Mouse (Mus musculus) embryonic facial prominence, embryonic 12.5 days (tissue): ENCODE results near the gene Rbm47. TPM values are rescaled to one million over a fixed set of nuclear protein-coding genes. Genes with fewer than 3 reads are reported as not detected.

ENCODE experiments used
- ATAC-seq: fragments of 200-750 bp; cut with Nextera tagmentation; 2 replicates; pipeline ENCODE4 v1.8.0; 2017; ENCODE audit not compliant: insufficient number of reproducible peaks, insufficient read depth, low FRiP score, low TSS enrichment
- H3K27ac ChIP-seq: fragments of 300-500 bp; sonication (generic); 2 replicates; pipeline ENCODE4 v1.5.1; 2016; ENCODE audit warnings: mild to moderate bottlenecking
- H3K27me3 ChIP-seq: fragments of 300-500 bp; sonication (generic); 2 replicates; pipeline ENCODE4 v1.6.1; 2016; ENCODE audit warnings: mild to moderate bottlenecking, moderate library complexity
- H3K36me3 ChIP-seq: fragments of 300-500 bp; sonication (generic); 2 replicates; pipeline ENCODE4 v1.6.1; 2016; ENCODE audit warnings: mild to moderate bottlenecking
- H3K4me1 ChIP-seq: fragments of 300-500 bp; sonication (generic); 2 replicates; pipeline ENCODE4 v1.6.1; 2016
- H3K4me2 ChIP-seq: fragments of 300-500 bp; sonication (generic); replicated peaks from 2 replicates; pipeline ENCODE4 v1.6.1; 2016; ENCODE audit warnings: mild to moderate bottlenecking, moderate library complexity
- H3K4me3 ChIP-seq: fragments of 300-500 bp; sonication (generic); 2 replicates; pipeline ENCODE4 v1.5.1; 2016; ENCODE audit warnings: mild to moderate bottlenecking
- H3K9ac ChIP-seq: fragments of 300-500 bp; sonication (generic); 2 replicates; pipeline ENCODE4 v1.6.1; 2016; ENCODE audit warnings: mild to moderate bottlenecking, moderate library complexity
- H3K9me3 ChIP-seq: fragments of 300-500 bp; sonication (generic); 2 replicates; pipeline ENCODE4 v1.6.1; 2016; ENCODE audit warnings: mild to moderate bottlenecking, moderate library complexity
- WGBS: fragments of 180-500 bp; shearing (Covaris S2); methylation state at CpG from one replicate; pipeline ENCODE4 v1.1.7; 2016; 5-methylcytosine and 5-hydroxymethylcytosine counted together
- polyA plus RNA-seq: library from polyadenylated mRNA; unstranded; fragments of >200 nt; fragmentation: Nextera tagmentation; extraction: Ambion mirVana; gene quantifications from 2 replicates; pipeline ENCODE4 v1.2.1, GENCODE M21; 2016

Gene Rbm47
- polyA plus RNA-seq, 1 experiment from 2014 or later, result 5.0 TPM

DNA sequence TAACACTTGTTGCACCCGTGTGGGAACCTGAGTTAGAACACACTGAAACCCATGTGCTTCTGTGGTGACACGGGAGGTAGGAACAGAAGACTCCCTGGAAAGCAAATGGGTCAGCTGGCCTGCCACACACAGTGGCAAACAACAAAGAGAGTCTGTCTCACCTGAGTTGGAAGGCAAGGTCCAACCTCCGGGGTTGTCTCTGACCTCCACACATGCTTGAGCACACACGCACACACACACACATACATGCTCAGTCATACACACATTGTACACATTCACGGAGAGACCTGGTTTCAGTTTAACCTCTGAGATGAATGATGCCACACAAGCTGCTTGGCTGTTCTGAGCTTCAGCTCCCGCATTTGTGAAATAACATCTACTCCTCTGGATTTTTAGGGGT, 18.3 kb downstream of the Rbm47 start:
- peaks cover 7% of the 10 kb centered on the region; the same call in 1 of the 2 replicates for H3K27me3 ChIP-seq
- H3K9me3 ChIP-seq, result no peaks in the 10 kb centered on the region
- no peak overlapping the region for H3K4me3 ChIP-seq
- H3K27ac ChIP-seq, result no peak overlapping the region
- no peak overlapping the region for H3K4me2 ChIP-seq
- no peaks in the 10 kb centered on the region for H3K36me3 ChIP-seq
- peaks cover 14% of the 10 kb centered on the region for H3K4me1 ChIP-seq
- H3K9ac ChIP-seq, result no peak overlapping the region
- WGBS, result 81% methylated on average over 6 of the region's 6 CpGs
- no peak for ATAC-seq

DNA sequence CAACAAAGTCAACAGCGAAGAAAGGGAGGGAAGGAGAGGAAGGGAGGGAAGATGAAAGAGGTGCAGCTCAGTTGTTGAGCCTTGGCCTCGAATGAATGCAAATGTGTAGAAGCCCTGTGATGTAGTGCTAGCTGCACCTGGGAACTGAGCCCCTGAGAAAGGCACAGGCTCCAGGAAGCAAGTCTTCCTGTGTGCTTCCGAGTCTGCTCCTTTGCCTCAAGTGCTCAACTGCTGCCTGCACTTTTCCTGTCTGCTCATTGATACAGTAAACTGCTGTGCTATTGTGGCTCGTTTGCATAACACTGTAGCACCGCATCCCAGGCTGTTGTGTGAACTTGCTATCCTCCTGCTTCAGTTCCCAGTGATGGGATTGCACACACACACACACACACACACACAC, 19.4 kb downstream of the Rbm47 start:
- no peak for ATAC-seq
- 42% methylated on average over 5 of the region's 5 CpGs for WGBS
- no peak overlapping the region for H3K27ac ChIP-seq

DNA sequence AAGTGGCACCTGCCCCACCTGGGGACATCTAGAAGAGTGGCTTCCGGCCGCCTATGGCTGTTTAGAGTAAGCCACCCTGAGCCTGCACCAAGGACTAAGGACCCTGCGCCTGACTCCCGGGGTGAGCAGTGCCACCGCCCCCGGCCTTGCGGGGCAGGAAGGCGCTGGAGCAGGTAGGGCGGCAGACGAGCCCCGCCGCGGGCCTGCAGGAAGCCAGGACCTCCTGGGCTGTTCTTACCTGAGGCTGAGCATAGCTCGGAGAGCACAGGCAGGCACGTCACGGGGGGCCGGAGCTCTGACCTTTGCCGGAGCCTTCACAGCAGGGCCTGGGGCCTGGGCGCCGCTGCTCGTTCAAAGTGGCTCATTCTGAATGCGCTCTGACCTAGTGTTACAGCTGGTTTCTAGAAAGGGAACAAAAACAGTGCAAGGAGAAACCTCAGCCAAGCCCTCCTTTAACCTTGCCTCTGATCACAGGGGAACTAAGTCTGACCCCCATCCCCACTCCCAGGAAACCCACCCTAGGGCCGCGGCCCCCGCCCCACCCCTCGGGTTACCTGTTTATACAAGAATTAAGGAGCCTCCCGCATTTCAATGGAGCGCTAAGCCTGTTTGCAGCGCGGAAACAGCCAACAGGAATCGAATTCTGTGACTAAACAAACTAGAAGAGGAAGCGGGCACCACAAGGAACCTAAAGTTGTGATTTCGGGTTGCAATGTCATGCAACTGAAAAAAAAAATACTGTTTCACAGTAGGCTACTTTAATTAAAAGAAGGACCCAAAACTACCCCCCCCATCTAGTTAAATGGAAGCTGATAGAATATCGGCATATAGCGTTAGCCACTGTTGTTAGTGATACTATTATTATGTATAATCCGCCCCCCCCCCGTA, 21.4 kb downstream of the Rbm47 start:
- Histone ChIP-seq H3K27me3 (peaks cover 15% of the 10 kb centered on the region), H3K4me3 (peak overlapping the region; percentile 42), H3K36me3 (no peaks in the 10 kb centered on the region), H3K4me2 (peak overlapping the region; percentile 90), H3K4me1 (peaks cover 14% of the 10 kb centered on the region), H3K9me3 (no peaks in the 10 kb centered on the region), H3K9ac (0 out of 2 replicates have a peak overlapping the region, but pooled peaks have one; percentile 59), H3K27ac (peak overlapping the region; percentile 73)
- ATAC-seq, result peak; percentile 70
- WGBS, result 5% methylated on average over 37 of the region's 37 CpGs

More for the DNA sequence above, 19.4 kb downstream of the Rbm47 start:
- H3K4me3 ChIP-seq, result no peak overlapping the region
- peaks cover 14% of the 10 kb centered on the region for H3K4me1 ChIP-seq
- no peak overlapping the region for H3K9ac ChIP-seq
- H3K27me3 ChIP-seq, result peaks cover 15% of the 10 kb centered on the region
- H3K36me3 ChIP-seq, result no peaks in the 10 kb centered on the region
- H3K4me2 ChIP-seq, result no peak overlapping the region
- H3K9me3 ChIP-seq, result no peaks in the 10 kb centered on the region

DNA sequence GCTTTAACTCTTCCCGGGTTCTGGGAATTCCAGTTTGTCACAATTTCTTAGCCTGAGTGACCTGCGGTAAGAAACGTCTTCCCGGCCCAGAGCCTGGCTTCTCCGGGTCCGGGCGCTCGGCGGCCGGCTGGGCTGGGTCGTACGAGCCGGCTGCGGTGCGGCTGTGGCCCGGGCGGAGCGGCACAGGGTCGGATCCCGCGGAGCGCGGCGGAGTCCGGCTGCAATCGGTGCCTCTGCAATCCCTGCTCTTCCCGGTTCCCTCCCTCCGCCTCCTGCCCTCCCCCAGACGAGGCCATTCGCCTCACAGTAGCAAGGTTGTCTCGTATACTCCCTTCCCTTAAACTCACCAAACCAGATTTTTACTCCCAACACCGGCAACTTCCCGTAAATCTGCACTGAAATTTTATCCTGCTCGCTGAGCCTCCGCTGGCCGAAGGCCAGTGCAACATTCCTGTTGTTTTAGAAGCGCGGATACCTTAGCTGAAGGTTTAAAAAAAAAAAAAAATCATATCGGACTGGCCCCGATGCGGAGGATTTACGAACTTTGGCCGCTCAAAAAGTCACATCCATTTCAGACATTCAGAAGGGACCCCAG, 22.1 kb downstream of the Rbm47 start:
- H3K9me3 ChIP-seq, result no peaks in the 10 kb centered on the region
- ATAC-seq, result 0 out of 2 replicates have a peak, but pooled peaks have one; percentile 66
- H3K4me3 ChIP-seq, result peak overlapping the region; percentile 42
- peaks cover 15% of the 10 kb centered on the region for H3K27me3 ChIP-seq
- no peaks in the 10 kb centered on the region for H3K36me3 ChIP-seq
- peak overlapping the region; percentile 88 for H3K27ac ChIP-seq
- peaks cover 14% of the 10 kb centered on the region for H3K4me1 ChIP-seq
- peak overlapping the region; percentile 59 for H3K9ac ChIP-seq
- peak overlapping the region; percentile 90 for H3K4me2 ChIP-seq
- under 1% methylated on average over 42 of the region's 43 CpGs for WGBS

DNA sequence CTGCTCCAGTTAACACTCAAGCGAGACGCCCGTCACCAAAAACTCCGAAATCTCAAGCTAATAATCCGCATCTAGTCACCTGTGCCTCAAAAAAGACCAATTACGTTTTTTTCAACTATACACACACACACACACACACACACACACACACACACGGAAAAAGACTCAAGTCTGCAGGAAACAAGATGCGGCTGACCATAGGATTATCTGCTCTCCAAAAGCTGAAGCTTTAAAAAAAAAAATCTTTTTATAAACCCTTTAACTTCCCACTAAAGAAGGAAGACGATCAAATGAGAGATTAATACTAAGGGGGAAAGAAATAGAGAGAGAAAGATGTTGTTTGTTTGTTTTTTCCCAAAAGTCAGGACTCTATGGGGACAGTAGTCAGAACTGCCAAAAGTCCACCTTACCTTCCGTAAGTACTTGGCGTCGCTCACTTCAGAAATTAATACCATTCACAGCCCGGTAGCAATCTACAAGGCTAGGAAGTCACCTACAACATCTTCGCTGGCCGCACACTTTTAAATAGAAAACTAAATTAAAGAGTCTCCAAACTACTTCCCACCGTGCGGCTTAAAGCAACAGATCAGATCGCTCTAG, 22.7 kb downstream of the Rbm47 start:
- Histone ChIP-seq H3K4me2 (peak overlapping the region; percentile 90), H3K27ac (peak overlapping the region; percentile 88), H3K4me3 (peak overlapping the region; percentile 42), H3K9ac (peak overlapping the region; percentile 59), H3K4me1 (peaks cover 14% of the 10 kb centered on the region), H3K9me3 (no peaks in the 10 kb centered on the region), H3K36me3 (no peaks in the 10 kb centered on the region), H3K27me3 (peaks cover 15% of the 10 kb centered on the region)
- WGBS, result under 1% methylated on average over 18 of the region's 18 CpGs
- ATAC-seq, result no peak

DNA sequence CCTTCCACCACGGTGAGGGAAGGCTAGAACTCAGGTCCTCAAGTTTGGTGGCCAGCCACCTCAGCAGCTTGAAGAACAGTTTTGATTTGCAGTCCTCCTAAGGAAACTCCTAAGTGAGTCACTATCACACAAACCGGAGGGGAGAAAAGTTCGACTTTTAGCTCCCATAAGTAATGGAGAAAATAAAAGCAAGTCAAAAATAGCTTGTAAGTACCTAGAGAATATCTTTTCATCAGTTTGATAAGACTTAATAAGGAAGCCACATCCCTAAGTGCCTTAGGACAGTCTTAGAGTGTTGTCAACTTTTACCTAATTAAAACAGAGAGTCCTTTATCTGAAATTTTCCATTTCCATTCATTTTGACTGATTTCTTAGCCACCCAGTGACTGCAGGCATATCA, 23.3 kb downstream of the Rbm47 start:
- H3K4me2 ChIP-seq, result peak overlapping the region; percentile 90

DNA sequence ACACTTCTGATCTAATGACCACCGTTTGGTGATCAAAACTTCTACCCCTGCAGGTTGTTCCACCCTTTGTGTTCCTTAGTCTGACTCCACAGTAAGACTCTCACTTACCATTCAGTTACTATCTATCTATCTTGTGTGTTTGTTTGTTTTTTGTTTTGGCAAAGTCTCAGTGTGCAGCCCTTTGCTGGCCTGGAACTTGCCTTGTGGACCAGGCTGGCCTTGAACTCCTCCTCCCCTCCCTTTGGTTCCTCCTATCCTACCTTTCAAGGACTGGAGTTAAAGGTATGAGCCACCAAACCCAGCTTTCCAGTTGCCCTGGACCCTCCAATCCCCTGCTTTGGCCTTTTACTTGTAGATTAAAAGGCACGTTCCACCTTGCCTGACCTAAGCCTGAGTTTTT, 23.8 kb downstream of the Rbm47 start:
- H3K27ac ChIP-seq, result no peak overlapping the region
- H3K4me1 ChIP-seq, result peaks cover 14% of the 10 kb centered on the region
- no peak overlapping the region for H3K9ac ChIP-seq
- H3K4me2 ChIP-seq, result peak overlapping the region; percentile 3; the same call in 1 of the 2 replicates
- WGBS, result 67% methylated on average over 2 of the region's 2 CpGs
- peaks cover 15% of the 10 kb centered on the region for H3K27me3 ChIP-seq
- H3K36me3 ChIP-seq, result no peaks in the 10 kb centered on the region
- H3K9me3 ChIP-seq, result no peaks in the 10 kb centered on the region
- ATAC-seq, result no peak
- no peak overlapping the region for H3K4me3 ChIP-seq

More for the DNA sequence above, 23.3 kb downstream of the Rbm47 start:
- 25% methylated on average over 3 of the region's 3 CpGs for WGBS
- H3K27me3 ChIP-seq, result peaks cover 15% of the 10 kb centered on the region
- ATAC-seq, result no peak
- H3K4me1 ChIP-seq, result peaks cover 14% of the 10 kb centered on the region
- peak overlapping the region; percentile 42 for H3K4me3 ChIP-seq
- H3K9ac ChIP-seq, result no peak overlapping the region
- no peaks in the 10 kb centered on the region for H3K36me3 ChIP-seq
- no peaks in the 10 kb centered on the region for H3K9me3 ChIP-seq
- H3K27ac ChIP-seq, result no peak overlapping the region

DNA sequence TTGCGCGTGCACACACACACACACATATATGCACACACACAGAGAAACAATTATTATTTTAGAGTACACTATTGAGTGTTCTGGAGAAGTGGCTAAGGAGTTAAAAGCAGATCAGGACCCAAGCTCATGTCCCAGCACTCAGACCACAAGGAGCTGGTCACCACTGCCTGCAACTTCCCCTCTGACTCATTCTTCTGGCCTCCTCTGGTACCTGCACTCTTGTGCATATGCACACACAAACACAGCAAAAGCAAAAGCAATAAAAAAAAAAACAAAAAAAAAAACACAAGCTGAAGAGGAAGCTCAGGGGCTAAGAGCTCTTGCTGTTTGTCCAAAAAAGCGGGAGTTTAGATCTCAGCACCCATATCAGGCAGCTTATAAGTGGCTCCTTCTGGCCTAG, 25.6 kb downstream of the Rbm47 start:
- WGBS, result 91% methylated on average over 3 of the region's 3 CpGs
- peaks cover 14% of the 10 kb centered on the region for H3K4me1 ChIP-seq

DNA sequence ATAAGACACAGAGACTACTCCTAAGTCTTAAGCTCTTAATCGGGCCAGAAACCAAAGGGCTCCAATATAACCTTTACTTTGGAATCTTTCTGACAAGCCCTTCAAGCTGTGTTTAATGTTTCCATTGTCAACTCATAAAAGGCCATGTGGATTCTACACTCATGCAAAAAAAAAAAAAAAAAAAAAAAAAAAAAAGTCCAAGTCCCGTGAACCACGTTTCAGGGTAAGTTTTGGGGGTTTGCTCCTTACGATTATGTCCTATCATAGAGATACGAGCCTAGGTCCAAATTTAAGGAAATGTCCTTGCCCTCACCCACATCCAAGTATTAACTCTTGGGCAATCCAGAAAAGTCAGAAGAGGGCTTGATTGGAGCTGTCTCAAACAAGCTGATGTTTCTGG, 27.3 kb downstream of the Rbm47 start:
- Histone ChIP-seq H3K27me3 (peaks cover 7% of the 10 kb centered on the region), H3K9me3 (no peaks in the 10 kb centered on the region), H3K4me2 (no peak overlapping the region), H3K27ac (no peak overlapping the region), H3K36me3 (no peaks in the 10 kb centered on the region), H3K9ac (no peak overlapping the region), H3K4me3 (no peak overlapping the region), H3K4me1 (peaks cover 4% of the 10 kb centered on the region; the same call in 1 of the 2 replicates)
- no peak for ATAC-seq
- WGBS, result 78% methylated on average over 5 of the region's 5 CpGs

More for the DNA sequence above, 25.6 kb downstream of the Rbm47 start:
- H3K27me3 ChIP-seq, result peaks cover 15% of the 10 kb centered on the region
- no peak overlapping the region for H3K4me2 ChIP-seq
- no peak overlapping the region for H3K27ac ChIP-seq
- no peak for ATAC-seq
- no peak overlapping the region for H3K4me3 ChIP-seq
- no peak overlapping the region for H3K9ac ChIP-seq
- no peaks in the 10 kb centered on the region for H3K36me3 ChIP-seq
- no peaks in the 10 kb centered on the region for H3K9me3 ChIP-seq

DNA sequence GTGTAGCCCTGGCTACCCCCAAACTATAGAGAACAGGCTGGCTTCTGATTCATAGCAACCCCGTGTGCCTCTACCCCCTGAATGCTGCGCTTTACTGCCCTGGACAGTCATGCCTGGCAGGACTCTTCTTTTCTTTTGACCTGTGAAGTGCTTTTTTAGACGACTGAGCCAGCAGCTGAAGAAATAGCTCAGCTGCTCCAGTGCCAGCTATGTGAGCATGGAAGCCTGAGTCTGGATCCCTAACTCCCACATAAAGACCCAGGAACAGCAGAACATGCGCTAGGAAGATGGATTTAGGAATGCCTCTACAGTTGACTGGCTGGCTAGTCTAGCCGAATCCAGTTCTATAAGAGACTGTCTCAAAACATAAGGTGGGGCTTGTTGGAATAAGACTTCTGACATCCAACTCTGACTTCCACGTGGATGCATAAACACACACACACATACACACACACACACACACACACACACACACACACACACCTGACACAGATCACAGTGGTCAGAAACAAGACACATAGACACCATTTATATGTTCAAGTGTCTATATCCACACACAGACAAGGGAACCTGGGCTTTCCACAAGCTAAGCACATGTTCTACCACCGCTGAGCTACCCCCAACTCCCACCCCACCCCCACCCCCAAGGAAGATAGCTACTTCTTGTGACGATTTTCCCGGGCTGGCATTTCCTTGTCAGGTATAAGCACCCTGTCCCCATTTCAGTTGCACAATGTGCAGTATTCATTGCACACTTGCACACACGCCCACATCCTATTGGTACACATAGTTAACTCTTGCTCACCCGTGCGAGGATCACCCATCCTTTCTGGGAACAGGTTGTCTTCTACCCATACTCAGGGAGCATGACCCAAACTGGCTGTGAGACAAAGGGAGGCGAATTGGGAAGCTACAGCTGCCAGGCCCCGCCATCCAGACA, 29.6 kb downstream of the Rbm47 start:
- WGBS, result 83% methylated on average over 14 of the region's 14 CpGs
- Histone ChIP-seq H3K9me3 (no peaks in the 10 kb centered on the region), H3K4me1 (no peaks in the 10 kb centered on the region), H3K36me3 (no peaks in the 10 kb centered on the region), H3K4me2 (no peak overlapping the region), H3K27ac (no peak overlapping the region), H3K27me3 (no peaks in the 10 kb centered on the region), H3K9ac (no peak overlapping the region), H3K4me3 (no peak overlapping the region)
- ATAC-seq, result no peak

DNA sequence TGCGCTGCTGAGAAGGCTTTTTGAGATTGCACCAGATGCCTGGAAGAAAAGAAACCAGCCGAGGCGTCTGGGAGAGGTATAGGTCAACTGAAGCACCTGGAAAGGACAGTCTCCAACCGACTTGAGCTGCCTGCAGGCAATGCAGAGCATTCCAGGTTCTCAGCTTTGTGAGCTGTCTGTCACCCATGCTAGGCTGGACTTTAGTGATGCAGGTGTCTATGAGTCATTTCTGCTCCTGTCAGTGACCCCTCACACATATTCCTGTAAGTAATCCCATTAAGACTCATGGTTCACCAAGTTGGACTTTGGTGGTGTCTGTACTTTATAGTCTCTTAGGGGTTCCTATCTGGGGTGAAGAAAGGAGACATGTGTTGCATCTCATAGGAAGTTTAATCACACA, 31.4 kb downstream of the Rbm47 start:
- Histone ChIP-seq H3K4me2 (no peak overlapping the region), H3K4me1 (no peaks in the 10 kb centered on the region), H3K4me3 (no peak overlapping the region), H3K27ac (no peak overlapping the region), H3K36me3 (no peaks in the 10 kb centered on the region), H3K9ac (no peak overlapping the region), H3K9me3 (no peaks in the 10 kb centered on the region), H3K27me3 (no peaks in the 10 kb centered on the region)
- WGBS, result 79% methylated on average over 4 of the region's 4 CpGs
- no peak for ATAC-seq
